Mouse (Mus musculus): ENCODE measurements at regions not wholly inside any gene's neighbourhood (a gene's known extent, or its start where the extent isn't known, plus 50 kb on each side); places are given as distances from the start of the nearest gene placed in this dataset.
A peak's percentile ranks its signal among the peaks of the same experiment; 100 is the strongest.

GRCm38 (mm10) chr8:115626396-115627136, 81.0 kb downstream of the Maf start:
- TF ChIP-seq EP300 (IDR thresholded peaks at IDR 0.05; ENCODE audit: low read depth), result no peak
- peak; percentile 14; the same call in 1 of the 2 replicates for TF ChIP-seq CTCF (IDR thresholded peaks at IDR 0.05; ENCODE audit: low read depth)
- H3K27me3 ChIP-seq (ENCODE audit: insufficient read depth, low read length), result no peaks in the 10 kb centered on the region
- H3K4me2 ChIP-seq (ENCODE audit: low read depth, low read length), result no peak overlapping the region
- H3K4me3 ChIP-seq (ENCODE audit: low read depth, low read length), result no peak overlapping the region
- no peaks in the 10 kb centered on the region for H3K4me1 ChIP-seq (ENCODE audit: insufficient read depth)
- 51% methylated on average over 7 of the region's 7 CpGs for WGBS (ENCODE audit: insufficient replicate concordance)
- ATAC-seq, result no peak
- no peak overlapping the region for H3K27ac ChIP-seq (ENCODE audit: low read depth)
- H3K9ac ChIP-seq (replicated peaks), result no peak overlapping the region
- no peaks in the 10 kb centered on the region for H3K36me3 ChIP-seq (replicated peaks; ENCODE audit: insufficient read depth, low read length)
- DNase-seq, result no peak
- no peaks in the 10 kb centered on the region for H3K9me3 ChIP-seq (ENCODE audit: low read length)

- H3K27ac ChIP-seq (ENCODE audit: low read depth), result no peak overlapping the region
- no peak overlapping the region for H3K4me3 ChIP-seq (ENCODE audit: low read depth, low read length)
- no peaks in the 10 kb centered on the region for H3K4me1 ChIP-seq (ENCODE audit: insufficient read depth)
- H3K9ac ChIP-seq (replicated peaks), result no peak overlapping the region
- H3K4me2 ChIP-seq (ENCODE audit: low read depth, low read length), result no peak overlapping the region
- H3K36me3 ChIP-seq (replicated peaks; ENCODE audit: insufficient read depth, low read length), result no peaks in the 10 kb centered on the region
- WGBS (ENCODE audit: insufficient replicate concordance), result 81% methylated on average over 1 of the region's 1 CpGs
- no peaks in the 10 kb centered on the region for H3K27me3 ChIP-seq (ENCODE audit: insufficient read depth, low read length)
- TF ChIP-seq CTCF (IDR thresholded peaks at IDR 0.05; ENCODE audit: low read depth) (no peak), EP300 (IDR thresholded peaks at IDR 0.05; ENCODE audit: low read depth) (no peak)
- no peaks in the 10 kb centered on the region for H3K9me3 ChIP-seq (ENCODE audit: low read length)
- no peak for ATAC-seq
- no peak for DNase-seq
These were observed 82.5 kb downstream of the Maf start for GRCm38 (mm10) chr8:115625072-115625471.

GRCm38 (mm10) chr8:115618049-115618760, 89.4 kb downstream of the Maf start:
- 39% methylated on average over 13 of the region's 13 CpGs for WGBS (ENCODE audit: insufficient replicate concordance)
- no peak overlapping the region for H3K9ac ChIP-seq (replicated peaks)
- no peaks in the 10 kb centered on the region for H3K9me3 ChIP-seq (ENCODE audit: low read length)
- H3K4me1 ChIP-seq (ENCODE audit: insufficient read depth), result no peaks in the 10 kb centered on the region
- H3K27ac ChIP-seq (ENCODE audit: low read depth), result no peak overlapping the region
- peak; percentile 36; the same call in 1 of the 2 replicates for ATAC-seq
- H3K4me3 ChIP-seq (ENCODE audit: low read depth, low read length), result no peak overlapping the region
- no peak overlapping the region for H3K4me2 ChIP-seq (ENCODE audit: low read depth, low read length)
- peak; percentile 51 for DNase-seq
- H3K36me3 ChIP-seq (replicated peaks; ENCODE audit: insufficient read depth, low read length), result no peaks in the 10 kb centered on the region
- no peaks in the 10 kb centered on the region for H3K27me3 ChIP-seq (ENCODE audit: insufficient read depth, low read length)
- TF ChIP-seq CTCF (IDR thresholded peaks at IDR 0.05; ENCODE audit: low read depth) (no peak), EP300 (IDR thresholded peaks at IDR 0.05; ENCODE audit: low read depth) (no peak)

- H3K27me3 ChIP-seq (ENCODE audit: insufficient read depth, low read length), result no peaks in the 10 kb centered on the region
- H3K4me3 ChIP-seq (ENCODE audit: low read depth, low read length), result no peak overlapping the region
- no peak for TF ChIP-seq CTCF (IDR thresholded peaks at IDR 0.05; ENCODE audit: low read depth)
- no peak for TF ChIP-seq EP300 (IDR thresholded peaks at IDR 0.05; ENCODE audit: low read depth)
- no peak for ATAC-seq
- H3K4me2 ChIP-seq (ENCODE audit: low read depth, low read length), result no peak overlapping the region
- H3K4me1 ChIP-seq (ENCODE audit: insufficient read depth), result no peaks in the 10 kb centered on the region
- H3K9ac ChIP-seq (replicated peaks), result no peak overlapping the region
- 75% methylated on average over 9 of the region's 9 CpGs for WGBS (ENCODE audit: insufficient replicate concordance)
- H3K27ac ChIP-seq (ENCODE audit: low read depth), result no peak overlapping the region
- H3K9me3 ChIP-seq (ENCODE audit: low read length), result no peaks in the 10 kb centered on the region
- no peaks in the 10 kb centered on the region for H3K36me3 ChIP-seq (replicated peaks; ENCODE audit: insufficient read depth, low read length)
- DNase-seq, result no peak
These were observed 90.6 kb downstream of the Maf start for GRCm38 (mm10) chr8:115616871-115617605.

- Histone ChIP-seq H3K27me3 (ENCODE audit: insufficient read depth, low read length) (no peaks in the 10 kb centered on the region), H3K9me3 (ENCODE audit: low read length) (no peaks in the 10 kb centered on the region), H3K9ac (replicated peaks) (no peak overlapping the region), H3K4me2 (ENCODE audit: low read depth, low read length) (no peak overlapping the region), H3K36me3 (replicated peaks; ENCODE audit: insufficient read depth, low read length) (no peaks in the 10 kb centered on the region), H3K4me1 (ENCODE audit: insufficient read depth) (no peaks in the 10 kb centered on the region), H3K27ac (ENCODE audit: low read depth) (peak overlapping the region; percentile 44; the same call in 1 of the 2 replicates), H3K4me3 (ENCODE audit: low read depth, low read length) (no peak overlapping the region)
- DNase-seq (peak; percentile 19), ATAC-seq (peak; percentile 40)
- WGBS (ENCODE audit: insufficient replicate concordance), result 32% methylated on average over 5 of the region's 5 CpGs
- peak; percentile 75 for TF ChIP-seq EP300 (IDR thresholded peaks at IDR 0.05; ENCODE audit: low read depth)
- TF ChIP-seq CTCF (IDR thresholded peaks at IDR 0.05; ENCODE audit: low read depth), result no peak
These were observed 93.5 kb downstream of the Maf start for GRCm38 (mm10) chr8:115613946-115614584.

Measured in liver, postnatal 0 days (tissue).